Mouse (Mus musculus) erythroid progenitor cell, adult 5-6 weeks (primary cell): ENCODE measurements around the gene Bpi. TPM values are rescaled to one million over a fixed set of nuclear protein-coding genes. Genes with fewer than 3 reads are reported as not detected.
A peak's percentile ranks its signal among the peaks of the same experiment; 100 is the strongest.

ENCODE experiments used
- ATAC-seq: replicated peaks from 2 replicates; pipeline ENCODE4 v1.8.0; 2016; ENCODE audit warnings: moderate number of reproducible peaks, mild to moderate bottlenecking, moderate TSS enrichment, inconsistent platforms; ENCODE audit not compliant: poor library complexity, low FRiP score, severe bottlenecking
- total RNA-seq, 2 experiments: library from RNA; stranded (forward) in 1 of 2; stranded (reverse) in 1 of 2; fragments of 150-400 nt in 1 of 2; fragments of 186-747, 209-891 nt in 1 of 2; gene quantifications; 2 replicates each; pipeline versions ENCODE4 v1.2.3 to v1.2.4; 2015 to 2017; ENCODE audit warnings: low replicate concordance in 2 of 2

The Bpi gene
- not detected in 2 replicates for total RNA-seq (2015; ENCODE audit: low replicate concordance)
- not detected in 2 replicates for total RNA-seq (2017; ENCODE audit: low replicate concordance)

GRCm38 (mm10) chr2:158258005-158258418, at the start of gene Bpi:
TSS of gene Bpi (plus strand) at chr2:158258094.
- 0 out of 2 replicates have a peak, but pooled peaks have one; percentile 41 for ATAC-seq

GRCm38 (mm10) chr2:158209776-158210175, 48.1 kb upstream of the Bpi start:
- no peak for ATAC-seq

- ATAC-seq = no peak
Measured at GRCm38 (mm10) chr2:158210503-158210902, 47.4 kb upstream of the Bpi start.

GRCm38 (mm10) chr2:158210958-158211357, 46.9 kb upstream of the Bpi start:
- no peak for ATAC-seq

GRCm38 (mm10) chr2:158211764-158212471, 46.0 kb upstream of the Bpi start:
- ATAC-seq = no peak

GRCm38 (mm10) chr2:158215283-158216117, 42.4 kb upstream of the Bpi start:
- ATAC-seq = no peak

GRCm38 (mm10) chr2:158216510-158216909, 41.4 kb upstream of the Bpi start:
- ATAC-seq = no peak

- ATAC-seq = no peak
Measured at GRCm38 (mm10) chr2:158219562-158219961, 38.3 kb upstream of the Bpi start.

- no peak for ATAC-seq
Measured at GRCm38 (mm10) chr2:158221446-158222084, 36.3 kb upstream of the Bpi start.

- ATAC-seq = no peak
Measured at GRCm38 (mm10) chr2:158222664-158223063, 35.2 kb upstream of the Bpi start.

- no peak for ATAC-seq
Measured at GRCm38 (mm10) chr2:158223497-158223896, 34.4 kb upstream of the Bpi start.

- ATAC-seq = no peak
Measured at GRCm38 (mm10) chr2:158225301-158225700, 32.6 kb upstream of the Bpi start.

- no peak for ATAC-seq
Measured at GRCm38 (mm10) chr2:158228670-158229502, 29.0 kb upstream of the Bpi start, which contains the start of gene D630003M21Rik. TSS of gene D630003M21Rik (minus strand) at chr2:158229222.

GRCm38 (mm10) chr2:158229503-158229892, 28.4 kb upstream of the Bpi start:
- ATAC-seq = no peak

- ATAC-seq = no peak
Measured at GRCm38 (mm10) chr2:158230617-158231016, 27.3 kb upstream of the Bpi start.

GRCm38 (mm10) chr2:158231071-158231470, 26.8 kb upstream of the Bpi start:
- no peak for ATAC-seq

GRCm38 (mm10) chr2:158232414-158232813, 25.5 kb upstream of the Bpi start:
- ATAC-seq = no peak

GRCm38 (mm10) chr2:158233106-158233505, 24.8 kb upstream of the Bpi start:
- ATAC-seq = no peak

- no peak for ATAC-seq
Measured at GRCm38 (mm10) chr2:158236698-158237097, 21.2 kb upstream of the Bpi start.

- ATAC-seq = no peak
Measured at GRCm38 (mm10) chr2:158238101-158238500, 19.8 kb upstream of the Bpi start.
